Mouse (Mus musculus): Measurements from ENCODE around the gene Adcy9.

DNA sequence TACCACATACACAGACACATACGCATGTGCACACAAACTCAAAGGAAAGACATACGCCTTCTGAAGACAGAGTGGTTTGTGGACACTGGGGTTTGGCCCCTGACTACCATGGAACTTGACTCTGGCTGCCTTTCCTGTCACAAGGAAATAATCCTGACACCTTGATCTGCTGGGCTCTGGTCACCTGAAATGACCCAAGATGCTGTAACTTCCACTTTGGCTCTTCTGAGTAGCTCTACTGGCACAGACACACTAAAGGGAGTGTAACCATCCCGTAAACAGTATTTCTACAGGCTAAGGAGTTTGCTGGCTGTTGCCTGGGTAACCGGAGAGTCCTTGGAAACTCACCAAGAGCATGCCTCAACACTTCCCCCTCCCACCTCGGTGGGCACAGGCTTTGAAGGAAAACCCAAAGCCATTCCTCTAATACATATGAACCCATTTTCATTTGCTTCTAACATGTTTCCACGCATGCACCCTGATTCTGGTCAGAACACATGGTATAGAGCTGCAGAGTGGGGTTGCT is 102.2 kb downstream of the Adcy9 start:
- TF ChIP-seq CTCF (IDR thresholded peaks at IDR 0.05; ENCODE audit: low read depth) (no peak), EP300 (IDR thresholded peaks at IDR 0.05; ENCODE audit: low read depth) (no peak)
